Comparison of ENCODE assay signal across 8 mouse cellular contexts in genomic region chr7:144798471-144798870, GRCm38 (mm10). TPM values are rescaled to one million over a fixed set of nuclear protein-coding genes. Genes with fewer than 3 reads are reported as not detected.
DNase-seq lines count a peak whose midpoint lies in the region.

No protein-coding gene starts in this region.

- intact Hi-C loops in left cerebral cortex, postnatal 25 days (cut with DNase I) = loop anchor here (1.0 kb wide), 1 partner anchor 98 kb away; the partner anchor contains the start of gene Fgf15

- peak; percentile 9 to 45 for DNase-seq in layer of hippocampus, adult 18-20 months (ENCODE audit: low spot score in 2 of 2)
- no peak for DNase-seq in layer of hippocampus, postnatal 36 days
- peak; percentile 44 for DNase-seq in adipocyte (ENCODE audit: low spot score)
- peak; percentile 40 for DNase-seq in forelimb bud, embryonic 11.5 days (ENCODE audit: low read depth, low spot score)
- DNase-seq in left cerebral cortex, postnatal 25 days (ENCODE audit: low spot score in 2 of 2) = peak; percentile 36 to 38
- peak; percentile 91 for DNase-seq in retina, embryonic 14.5 days (ENCODE audit: low spot score)
- DNase-seq in ovary, adult 18-20 months (ENCODE audit: low spot score) = no peak
- no peak for DNase-seq in spleen, adult 18-20 months

RNA-seq across cellular contexts. Expression of gene Fgf3, which starts 39.4 kb away (rescaled TPM):
- total RNA-seq in layer of hippocampus, adult 18-20 months (2021) = not detected
- not detected for total RNA-seq in layer of hippocampus, postnatal 36 days (2021)
- total RNA-seq in left cerebral cortex, postnatal 25 days (2021) = 1 to 10 TPM in 1 of 2 experiments, under 1 TPM in 1; 0.89 to 1.1 TPM

RNA-seq across cellular contexts. Expression of gene Ano1, which starts 46.7 kb away (rescaled TPM):
- 1 to 10 TPM; 2.6 to 2.8 TPM for total RNA-seq in layer of hippocampus, adult 18-20 months (2021)
- total RNA-seq in layer of hippocampus, postnatal 36 days (2021) = 1 to 10 TPM; 2.5 to 2.6 TPM
- total RNA-seq in left cerebral cortex, postnatal 25 days (2021) = 1 to 10 TPM; 2.8 to 2.9 TPM

RNA-seq across cellular contexts. Expression of gene Fgf4, which starts 48.7 kb away (rescaled TPM):
- total RNA-seq in layer of hippocampus, adult 18-20 months (2021) = not detected
- not detected for total RNA-seq in layer of hippocampus, postnatal 36 days (2021)
- not detected for total RNA-seq in left cerebral cortex, postnatal 25 days (2021)

Comparison
In these comparisons a context has a peak if more than half of its experiments do, and no peak if none do; other contexts are left out.
1. DNase-seq: peak in layer of hippocampus, adult 18-20 months (2 of 2), adipocyte (single experiment), forelimb bud, embryonic 11.5 days (single experiment), left cerebral cortex, postnatal 25 days (2 of 2) and retina, embryonic 14.5 days (single experiment); none in layer of hippocampus, postnatal 36 days (0 of 2), ovary, adult 18-20 months (single experiment) and spleen, adult 18-20 months (0 of 2).